Mouse (Mus musculus) urinary bladder, adult 2 months (tissue): ENCODE data around the gene 1700020D05Rik. TPM values are rescaled to one million over a fixed set of nuclear protein-coding genes. Genes with fewer than 3 reads are reported as not detected.

Experiments used
- DNase-seq: peaks from one replicate; pipeline ENCODE4 v3.0.0; 2022; ENCODE audit warnings: low spot score
- polyA plus RNA-seq: library from polyadenylated mRNA; depleted of rRNA; stranded (reverse); fragments of >200 nt; gene quantifications from 2 replicates; pipeline ENCODE4 v1.2.3, GENCODE M21; 2012

1700020D05Rik gene
- polyA plus RNA-seq, 1 experiment: 1.5 TPM

DNA sequence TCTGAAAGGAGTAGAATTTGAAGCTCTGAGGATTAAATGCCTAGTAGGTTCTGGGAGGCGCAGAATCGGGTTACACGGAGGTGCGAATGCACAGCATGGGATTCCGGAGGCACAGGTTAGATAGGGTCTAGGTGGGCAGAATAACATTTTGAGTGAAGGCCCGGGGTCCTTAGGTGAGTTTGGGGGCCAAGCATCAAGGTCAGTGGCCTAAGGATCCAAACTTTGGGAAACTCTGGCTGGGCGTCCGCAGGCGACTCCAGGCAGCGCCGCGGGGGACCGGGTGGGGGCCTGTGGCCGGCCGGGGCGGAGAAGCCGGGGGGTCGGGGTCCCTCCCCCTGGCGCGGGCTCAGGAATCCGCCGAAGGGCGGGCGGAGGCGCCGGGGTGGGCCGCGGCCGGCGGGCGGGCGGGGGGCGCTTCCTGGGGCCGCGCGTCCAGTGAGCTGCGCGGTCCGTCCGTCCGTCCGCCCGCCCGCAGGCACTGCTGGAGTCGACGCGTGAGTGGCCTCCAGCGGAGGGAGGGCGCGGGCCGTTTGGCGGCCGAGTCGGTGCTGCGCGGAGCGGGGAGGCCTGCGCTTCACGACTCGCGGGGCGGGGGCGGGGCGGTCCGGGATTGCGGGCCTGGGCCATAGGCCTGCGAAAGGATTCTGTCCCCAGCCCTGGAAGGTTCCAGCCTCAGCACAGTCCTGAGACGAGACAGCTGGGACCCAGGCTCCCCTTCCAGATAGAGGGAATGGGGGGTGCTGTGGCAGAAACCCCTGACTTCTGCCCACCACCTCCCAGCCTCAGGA is 29.1 kb downstream of the 1700020D05Rik start:
- DNase-seq: no peak

DNA sequence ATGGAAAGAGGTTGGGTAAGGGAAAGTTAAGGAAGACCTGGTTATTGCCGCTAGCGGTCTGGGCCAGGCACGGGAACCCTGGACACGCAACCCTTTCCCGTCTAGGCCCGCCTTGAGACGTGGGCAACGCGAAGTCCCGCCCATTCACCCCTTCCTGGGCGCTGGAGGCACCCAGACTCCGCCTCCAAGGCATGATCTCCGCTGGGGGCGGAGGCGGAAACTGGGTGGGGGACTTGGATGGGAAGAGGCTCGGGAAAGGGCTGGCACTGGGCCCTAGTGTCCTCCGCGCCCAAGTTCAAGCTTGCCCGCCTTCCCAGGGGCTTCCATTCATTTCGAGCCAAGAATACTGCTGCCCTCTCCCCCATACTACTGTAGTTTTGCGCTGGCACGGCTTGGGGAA is 29.9 kb downstream of the 1700020D05Rik start, which contains the start of gene Efemp2:
Efemp2 (plus strand) TSS at position 235 of the 400 bp plus-strand sequence.
- DNase-seq: peak; percentile 67

DNA sequence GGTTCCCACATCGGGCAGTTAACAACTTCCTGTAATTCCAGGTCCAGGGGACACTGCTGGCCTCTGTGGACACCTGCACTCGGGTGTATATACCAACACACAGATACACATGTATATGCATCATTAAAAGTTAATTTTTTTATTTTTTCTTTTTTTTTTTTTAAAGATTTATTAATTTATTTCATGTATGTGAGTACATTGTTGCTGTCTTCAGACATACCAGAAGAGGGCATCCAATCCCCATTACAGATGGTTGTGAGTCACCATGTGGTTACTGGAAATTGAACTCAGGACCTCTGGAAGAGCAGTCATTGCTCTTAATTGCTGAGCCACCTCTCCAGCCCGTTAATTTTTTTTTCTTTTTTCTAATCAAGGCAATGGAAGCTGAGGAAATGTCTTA is 30.7 kb downstream of the 1700020D05Rik start:
- DNase-seq: no peak

- no peak for DNase-seq
Observed at GRCm38 (mm10) chr19:5471846-5472245, 31.7 kb downstream of the 1700020D05Rik start.

DNA sequence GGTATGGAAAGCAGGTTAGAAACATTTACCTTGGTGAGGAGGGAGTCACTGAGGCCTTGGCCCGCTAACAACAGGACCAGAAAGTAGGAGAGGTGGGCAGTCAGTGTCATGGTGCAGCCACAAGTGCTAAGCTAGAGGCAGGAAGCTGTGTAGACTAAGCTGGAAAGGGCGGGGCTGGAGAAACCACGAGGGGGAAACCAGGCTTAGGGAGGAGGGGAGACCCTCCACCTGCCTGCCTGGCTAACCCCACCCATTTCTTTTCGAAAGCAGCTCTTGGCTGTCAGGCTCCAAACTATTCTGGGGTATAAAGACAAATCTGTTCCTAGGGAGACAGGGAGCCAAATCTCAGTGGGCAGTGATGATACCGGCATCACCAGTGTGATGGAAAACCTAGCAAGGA is 35.2 kb downstream of the 1700020D05Rik start, which contains the start of gene Ctsw:
Ctsw (minus strand) TSS at position 134 of the 400 bp plus-strand sequence.
- DNase-seq: no peak

GRCm38 (mm10) chr19:5466916-5467500 is 36.6 kb downstream of the 1700020D05Rik start:
- DNase-seq: no peak

DNA sequence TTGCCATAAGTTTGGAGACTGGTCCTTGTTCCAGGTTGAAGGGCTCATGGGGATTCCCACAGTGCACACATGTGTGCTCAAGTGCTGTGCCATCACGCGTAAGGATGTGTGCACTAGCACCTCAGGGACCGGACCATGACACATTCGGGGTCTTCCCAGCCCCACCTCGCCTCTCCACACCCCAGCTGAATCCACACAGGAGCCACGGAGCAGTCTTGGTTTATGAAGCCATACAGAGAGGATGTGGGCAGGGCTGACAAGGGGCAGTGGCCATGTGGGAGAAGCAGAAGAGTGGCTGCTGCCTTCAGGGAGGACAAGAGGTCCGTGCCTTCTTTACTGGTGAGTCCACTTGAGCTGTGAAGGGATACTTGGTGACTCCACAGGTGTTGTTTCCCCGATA is 38.5 kb downstream of the 1700020D05Rik start:
- DNase-seq: no peak

- no peak for DNase-seq
Observed at GRCm38 (mm10) chr19:5463791-5464562, 39.6 kb downstream of the 1700020D05Rik start.

GRCm38 (mm10) chr19:5463212-5463611 is 40.4 kb downstream of the 1700020D05Rik start:
- no peak for DNase-seq

DNA sequence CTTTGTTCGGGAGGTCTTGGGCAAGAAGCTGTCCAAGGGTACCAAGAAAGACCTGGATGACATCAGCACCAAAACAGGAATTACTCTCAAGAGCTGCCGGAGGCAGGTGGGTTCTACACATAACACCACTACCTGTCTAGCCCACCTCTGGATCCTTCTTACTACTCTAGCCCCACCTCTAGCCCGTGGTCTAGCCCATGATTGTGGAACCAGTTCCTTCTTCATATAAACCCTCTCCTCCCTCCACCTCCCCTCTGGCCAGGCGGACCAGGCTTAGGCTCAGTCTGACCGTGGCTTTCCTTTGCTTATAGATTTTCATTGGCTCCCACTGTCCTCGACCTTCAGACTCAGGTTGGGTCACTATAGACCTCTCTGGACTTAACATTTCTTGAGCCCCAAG is 42.2 kb downstream of the 1700020D05Rik start:
- DNase-seq: no peak

DNA sequence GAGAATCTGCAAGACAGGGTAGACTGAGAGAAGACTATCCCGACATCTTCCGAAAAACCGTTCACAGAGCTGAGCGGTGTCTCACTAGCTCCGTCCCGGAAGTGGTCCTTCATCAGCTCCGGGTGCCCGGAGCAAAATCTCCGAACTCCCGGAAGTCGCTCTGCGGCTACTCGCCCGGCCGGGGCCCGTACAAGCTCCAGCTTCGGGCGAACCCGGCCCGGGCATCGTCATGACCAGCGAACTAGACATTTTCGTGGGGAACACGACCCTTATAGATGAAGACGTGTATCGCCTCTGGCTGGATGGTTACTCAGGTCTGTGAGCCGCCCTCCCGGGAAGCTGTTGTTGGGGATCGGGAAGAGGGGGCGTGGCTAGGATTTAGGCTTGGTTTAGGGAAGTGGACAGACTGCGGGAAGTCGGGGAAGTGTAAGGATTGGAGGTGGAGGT is 43.1 kb downstream of the 1700020D05Rik start, which contains the start of gene Fibp:
Fibp (plus strand) TSS at position 151 of the 447 bp plus-strand sequence.
- peak; percentile 79 for DNase-seq

- no peak for DNase-seq
Observed at GRCm38 (mm10) chr19:5459896-5460295, 43.7 kb downstream of the 1700020D05Rik start.

GRCm38 (mm10) chr19:5459019-5459418 is 44.6 kb downstream of the 1700020D05Rik start:
- no peak for DNase-seq

DNA sequence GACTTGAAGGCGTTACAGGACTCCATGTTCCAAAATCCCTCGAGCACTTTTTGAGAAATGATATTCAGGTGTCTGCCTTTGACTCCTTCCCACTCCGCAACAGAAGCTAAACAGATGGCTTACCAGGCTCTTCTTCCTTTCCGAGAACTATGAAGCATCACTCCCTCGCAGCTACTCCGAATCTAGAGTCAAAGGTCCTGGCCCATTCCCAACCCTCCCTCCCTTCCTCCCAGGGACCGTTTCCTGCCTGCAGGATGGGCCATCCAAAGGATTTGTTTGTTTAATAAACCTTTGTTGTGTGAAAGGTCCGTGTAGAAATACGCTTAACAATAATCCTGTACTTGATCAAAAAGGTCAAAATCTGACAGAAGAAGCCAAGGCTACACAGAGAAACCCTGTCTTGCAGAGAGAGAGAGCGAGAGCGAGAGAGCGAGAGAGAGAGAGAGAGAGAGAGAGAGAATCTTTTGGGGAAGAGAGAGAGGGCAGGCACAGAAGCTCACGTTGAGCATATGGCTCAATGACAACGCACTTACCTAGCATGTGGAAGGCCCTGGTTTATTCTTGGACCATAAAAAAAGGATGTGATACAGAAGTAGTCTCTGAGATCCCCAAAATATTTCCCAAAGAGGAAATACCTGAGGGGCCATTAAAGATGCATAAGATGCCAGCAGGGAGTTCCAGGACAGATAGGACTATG is 45.7 kb downstream of the 1700020D05Rik start, which contains the start of gene Ccdc85b:
Ccdc85b (minus strand) TSS at position 149 of the 697 bp plus-strand sequence.
- no peak for DNase-seq

DNA sequence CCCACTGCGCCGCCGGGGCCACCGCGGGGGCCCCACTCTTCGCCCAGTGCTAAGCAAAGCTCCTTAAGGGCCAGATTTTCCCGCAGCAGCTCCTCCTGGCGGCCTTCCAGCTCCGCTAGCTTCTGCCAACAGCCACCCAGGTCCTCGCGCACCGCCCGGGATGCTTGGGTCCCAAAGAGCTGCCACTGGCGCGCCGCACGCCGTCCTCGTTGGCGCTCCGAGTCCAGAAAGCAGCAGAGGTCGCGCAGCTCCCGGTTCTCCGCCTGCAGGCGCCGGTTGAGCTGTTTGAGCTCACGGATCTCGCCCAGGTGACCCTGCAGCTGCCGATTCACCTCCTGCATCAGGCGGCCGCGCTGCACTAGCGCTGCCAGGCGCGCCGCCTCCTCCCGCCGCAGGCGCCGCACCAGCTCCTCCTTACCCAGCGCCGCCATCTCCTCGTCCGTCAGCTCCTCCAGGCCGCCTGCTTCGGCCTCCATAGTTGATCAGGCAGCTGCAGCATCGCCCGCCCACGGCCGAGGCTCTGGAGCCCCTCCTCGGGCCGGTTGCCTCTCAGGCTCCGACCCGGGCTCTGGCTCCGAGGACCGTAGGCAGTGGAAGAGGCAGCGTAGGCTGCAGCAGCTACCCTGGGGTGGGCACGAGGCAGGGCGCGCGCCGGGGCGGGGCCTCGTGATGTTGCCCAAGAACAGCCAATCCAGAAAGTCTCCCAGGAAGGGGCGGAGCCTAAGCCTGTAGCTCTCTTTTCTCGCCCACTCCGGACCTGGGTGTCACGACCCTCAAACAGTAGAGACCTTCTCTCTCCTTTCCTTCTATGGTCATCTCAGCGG is 46.5 kb downstream of the 1700020D05Rik start:
- DNase-seq: peak; percentile 90

GRCm38 (mm10) chr19:5456241-5456921 is 47.2 kb downstream of the 1700020D05Rik start:
- DNase-seq: no peak

DNA sequence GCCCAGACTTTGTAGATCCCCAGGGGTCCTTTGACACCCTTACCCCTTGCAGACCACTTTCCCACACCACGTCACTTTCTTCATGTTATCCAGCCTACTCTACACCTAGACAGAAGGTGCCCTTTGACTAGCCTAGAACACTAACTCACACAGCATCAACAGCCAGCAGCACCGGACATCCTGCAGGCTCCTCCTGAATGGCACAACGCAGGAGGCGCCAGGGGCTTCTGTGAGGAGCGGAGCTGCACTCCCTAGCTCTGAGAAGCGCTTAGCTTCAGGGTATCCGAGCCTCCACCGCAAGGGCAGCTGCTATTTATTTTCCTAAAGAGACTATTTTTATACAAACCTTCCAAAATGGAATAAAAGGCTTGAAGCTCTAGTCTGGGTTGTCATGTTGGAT is 48.0 kb downstream of the 1700020D05Rik start:
- DNase-seq: no peak

- DNase-seq: no peak
Observed at GRCm38 (mm10) chr19:5455037-5455436, 48.5 kb downstream of the 1700020D05Rik start.
